ENCODE assay signal across 9 mouse cellular contexts in genomic region chrX:142314307-142315024, GRCm38 (mm10). TPM values are rescaled to one million over a fixed set of nuclear protein-coding genes. Genes with fewer than 3 reads are reported as not detected.
DNase-seq lines count a peak whose midpoint lies in the region; ATAC-seq lines count a peak whose summit lies in the region.
"Had no signal": no experiment of that assay in that cellular context is flagged by ENCODE, and none has a peak within 500 bp of the region (broad histone marks: within the 10 kb centered on the region; RNA-seq: fewer than 3 reads in every experiment).

No protein-coding gene starts in this region.

- no peaks in the 10 kb centered on the region for H3K4me1 ChIP-seq in liver, embryonic 11.5 days (replicated peaks; ENCODE audit: control insufficient read depth, insufficient read depth, low read length)
- H3K4me1 ChIP-seq in neural tube, embryonic 15.5 days: no peaks in the 10 kb centered on the region
- H3K4me1 ChIP-seq: embryonic facial prominence, embryonic 12.5 days had no signal

- H3K27ac ChIP-seq in liver, embryonic 11.5 days (ENCODE audit: low read depth, low read length): no peak overlapping the region
- H3K27ac ChIP-seq in neural tube, embryonic 15.5 days (replicated peaks): no peak overlapping the region
- H3K27ac ChIP-seq: embryonic facial prominence, embryonic 12.5 days had no signal

- H3K27me3 ChIP-seq in liver, embryonic 11.5 days (replicated peaks; ENCODE audit: control insufficient read depth, insufficient read depth, low read length): no peaks in the 10 kb centered on the region
- no peaks in the 10 kb centered on the region; the same call in 1 of the 2 replicates for H3K27me3 ChIP-seq in neural tube, embryonic 15.5 days (replicated peaks)

- no peaks in the 10 kb centered on the region for H3K9me3 ChIP-seq in liver, embryonic 11.5 days (ENCODE audit: control insufficient read depth, low read length)
- H3K9me3 ChIP-seq in neural tube, embryonic 15.5 days (replicated peaks): no peaks in the 10 kb centered on the region
- H3K9me3 ChIP-seq: embryonic facial prominence, embryonic 12.5 days had no signal

- no peaks in the 10 kb centered on the region for H3K36me3 ChIP-seq in liver, embryonic 11.5 days (ENCODE audit: control insufficient read depth, insufficient read depth, low read length)
- H3K36me3 ChIP-seq in neural tube, embryonic 15.5 days: no peaks in the 10 kb centered on the region
- H3K36me3 ChIP-seq: embryonic facial prominence, embryonic 12.5 days had no signal

- ATAC-seq in common myeloid progenitor, adult 5-6 weeks (replicated peaks; ENCODE audit: low read depth, poor library complexity, severe bottlenecking): peak; percentile 66
- no peak for ATAC-seq in liver, embryonic 11.5 days (replicated peaks; ENCODE audit: low FRiP score)
- ATAC-seq in neural tube, embryonic 15.5 days (ENCODE audit: low FRiP score): peak; percentile 79

- H3K4me2 ChIP-seq in liver, embryonic 11.5 days: no peak overlapping the region
- H3K4me2 ChIP-seq in neural tube, embryonic 15.5 days: peak overlapping the region; percentile 47
- H3K4me2 ChIP-seq: embryonic facial prominence, embryonic 12.5 days had no signal

- no peak overlapping the region for H3K9ac ChIP-seq in liver, embryonic 11.5 days (ENCODE audit: low read depth, low read length)
- H3K9ac ChIP-seq in neural tube, embryonic 15.5 days (replicated peaks): no peak overlapping the region
- H3K9ac ChIP-seq: embryonic facial prominence, embryonic 12.5 days had no signal

- intact Hi-C loops in gastrocnemius, postnatal 14 days (cut with DNase I; ENCODE audit: low total_unique reads): no loop called here

- no peak overlapping the region for H3K4me3 ChIP-seq in liver, embryonic 11.5 days (ENCODE audit: low read depth, low read length)
- H3K4me3 ChIP-seq in neural tube, embryonic 15.5 days (replicated peaks): 0 out of 2 replicates have a peak overlapping the region, but pooled peaks have one; percentile 9
- H3K4me3 ChIP-seq: embryonic facial prominence, embryonic 12.5 days had no signal

- 45% methylated on average over 11 of the region's 11 CpGs for WGBS in liver, embryonic 11.5 days
- 50% methylated on average over 11 of the region's 11 CpGs for WGBS in neural tube, embryonic 15.5 days

- peak; percentile 83 for DNase-seq in 3T3-L1 (ENCODE audit: low read depth, low spot score)
- DNase-seq in adipocyte (ENCODE audit: low spot score): peak; percentile 86
- peak; percentile 53 for DNase-seq in gastrocnemius, postnatal 14 days
- DNase-seq in kidney, postnatal 10 days: peak; percentile 80
- peak; percentile 47 for DNase-seq in liver, embryonic 11.5 days (ENCODE audit: low spot score)
- DNase-seq in thymus, postnatal 25 days: peak; percentile 41

RNA-seq across cellular contexts. Expression of gene Kcne1l, which starts 8.4 kb away (rescaled TPM):
- total RNA-seq in common myeloid progenitor, adult 5-6 weeks (2017): not detected in 2 replicates
- total RNA-seq in gastrocnemius, postnatal 14 days (2021): 100 to 1,000 TPM; 147 to 150 TPM
- polyA plus RNA-seq in liver, embryonic 11.5 days (2014; fragmentation: Nextera tagmentation; extraction: Ambion mirVana): 4.3 and 4.4 TPM in 2 replicates
- polyA plus RNA-seq in neural tube, embryonic 15.5 days (2015; fragmentation: Nextera tagmentation; extraction: Ambion mirVana): 34.1 and 44.9 TPM in 2 replicates

Comparison
In these comparisons a context has a peak if more than half of its experiments do, and no peak if none do; other contexts are left out.
1. RNA of gene Kcne1l, which starts 8.4 kb away (total RNA-seq): 147 to 150 TPM in gastrocnemius, postnatal 14 days; not detected in common myeloid progenitor, adult 5-6 weeks; every median in the first group is over 100 times any median in the second.
2. Peak in every context shown above with its lines, with median percentiles within 50 percentile points of each other: DNase-seq.